Mouse (Mus musculus) brain, embryonic 14.5 days (tissue): ENCODE results near the gene Cmtm5. TPM values are rescaled to one million over a fixed set of nuclear protein-coding genes. Genes with fewer than 3 reads are reported as not detected.

Source experiments
- DNase-seq: peaks from one replicate; pipeline ENCODE4 v3.0.0-alpha.2; 2011; ENCODE audit warnings: low read depth
- CTCF ChIP-seq: fragments of 200-500 bp; IDR thresholded peaks from 2 replicates; pipeline ENCODE4 v1.5.1; 2012; ENCODE audit warnings: inconsistent platforms, mild to moderate bottlenecking, moderate library complexity, borderline replicate concordance; ENCODE audit not compliant: insufficient read depth, insufficient read length; ENCODE audit errors: extremely low read depth
- POLR2A ChIP-seq: fragments of 200-500 bp; IDR thresholded peaks from 2 replicates; pipeline ENCODE4 v1.6.1; 2012; ENCODE audit warnings: mild to moderate bottlenecking, inconsistent platforms, borderline replicate concordance; ENCODE audit not compliant: poor library complexity, insufficient read depth, insufficient read length, severe bottlenecking; ENCODE audit errors: extremely low read depth
- polyA plus RNA-seq: library from polyadenylated mRNA; depleted of rRNA; stranded (reverse); fragments of >200 nt; gene quantifications from 2 replicates; pipeline ENCODE4 v1.2.3, GENCODE M21; 2012

The Cmtm5 gene
- polyA plus RNA-seq, 1 experiment = 6.1 TPM

- peak; percentile 81 for DNase-seq
- TF ChIP-seq POLR2A (0 out of 2 replicates have a peak, but pooled peaks have one; percentile 9), CTCF (no peak)
These were observed 10.4 kb upstream of the Cmtm5 start, which contains the start of gene Efs for GRCm38 (mm10) chr14:54925349-54926342. Gene Efs (minus strand): TSS chr14:54926126.

GRCm38 (mm10) chr14:54926401-54927158 lies 9.5 kb upstream of the Cmtm5 start:
- DNase-seq = peak; percentile 92
- TF ChIP-seq CTCF (no peak), POLR2A (peak; percentile 50; the same call in 1 of the 2 replicates)

GRCm38 (mm10) chr14:54927296-54927695 lies 8.8 kb upstream of the Cmtm5 start:
- TF ChIP-seq POLR2A (no peak), CTCF (no peak)
- DNase-seq = no peak

GRCm38 (mm10) chr14:54929801-54930200 lies 6.3 kb upstream of the Cmtm5 start:
- no peak for DNase-seq
- TF ChIP-seq POLR2A (no peak), CTCF (no peak)

- TF ChIP-seq CTCF = no peak
- TF ChIP-seq POLR2A = no peak
- DNase-seq = peak; percentile 70
These were observed 5.6 kb upstream of the Cmtm5 start for GRCm38 (mm10) chr14:54930431-54930830.

GRCm38 (mm10) chr14:54932645-54933150 lies 3.4 kb upstream of the Cmtm5 start, which contains the start of gene Il25:
Gene Il25 (plus strand): TSS chr14:54932695.
- DNase-seq = peak; percentile 65
- TF ChIP-seq CTCF = no peak
- no peak for TF ChIP-seq POLR2A

- TF ChIP-seq POLR2A (no peak), CTCF (no peak)
- no peak for DNase-seq
These were observed 735 bp downstream of the Cmtm5 start for GRCm38 (mm10) chr14:54936831-54937160.

- TF ChIP-seq POLR2A (no peak), CTCF (no peak)
- DNase-seq = no peak
These were observed 1.5 kb downstream of the Cmtm5 start for GRCm38 (mm10) chr14:54937361-54938182.

- TF ChIP-seq POLR2A (no peak), CTCF (no peak)
- no peak for DNase-seq
These were observed 2.6 kb downstream of the Cmtm5 start for GRCm38 (mm10) chr14:54938431-54939219.

- TF ChIP-seq POLR2A (no peak), CTCF (peak; percentile 73)
- peak; percentile 61 for DNase-seq
These were observed 3.5 kb downstream of the Cmtm5 start for GRCm38 (mm10) chr14:54939434-54940175.

GRCm38 (mm10) chr14:54940176-54940530 lies 4.1 kb downstream of the Cmtm5 start:
- no peak for TF ChIP-seq POLR2A
- no peak for TF ChIP-seq CTCF
- no peak for DNase-seq
